Mouse (Mus musculus): Measurements from ENCODE around the gene Lhfp. TPM values are rescaled to one million over a fixed set of nuclear protein-coding genes. Genes with fewer than 3 reads are reported as not detected.

The Lhfp gene
- 10 to 100 TPM; 51.4 to 53.5 TPM for total RNA-seq (2021)
- 79.4 and 143 TPM in 2 replicates for polyA plus RNA-seq (2012; rRNA removed)
- long read RNA-seq, transcript Lhfp-201 (4 exons, 2,108 nt): major isoform, 109 of 117 reads
- long read RNA-seq, partial matches to known transcripts: 7 of 117 reads
- long read RNA-seq, other reads (novel, unspliced or antisense): 1 of 117 reads

GRCm38 (mm10) chr3:53041411-53042239 lies at the start of gene Lhfp:
TSS of gene Lhfp (plus strand) at chr3:53041528.
- WGBS: under 1% methylated on average over 58 of the region's 58 CpGs
- Histone ChIP-seq H3K27ac (peak within 1 kb of the TSS; percentile 91), H3K79me2 (replicated peaks; ENCODE audit: control insufficient read depth, insufficient read depth, low read length) (peaks cover 3% of the 10 kb centered on the region; the same call in 1 of the 2 replicates), H3K9ac (ENCODE audit: low read depth, low read length) (peak within 1 kb of the TSS; percentile 82), H3K36me3 (ENCODE audit: control insufficient read depth, insufficient read depth, low read length) (peaks cover 5% of the 10 kb centered on the region), H3K4me3 (peak within 1 kb of the TSS; percentile 81), H3K27me3 (ENCODE audit: control insufficient read depth, insufficient read depth, low read length) (no peaks in the 10 kb centered on the region), H3K4me1 (ENCODE audit: control insufficient read depth, insufficient read depth, low read length) (peaks cover 8% of the 10 kb centered on the region; the same call in 1 of the 2 replicates)
- peak; percentile 56 for TF ChIP-seq CTCF (IDR thresholded peaks at IDR 0.05)
- 0 out of 2 replicates have a peak, but pooled peaks have one; percentile 13 for TF ChIP-seq EP300 (IDR thresholded peaks at IDR 0.05; ENCODE audit: insufficient read depth, low read depth, low read length)
- TF ChIP-seq POLR2A (IDR thresholded peaks at IDR 0.05; ENCODE audit: insufficient read depth, low read depth, low read length): peak; percentile 68
- intact Hi-C loops (cut with DNase I): loop anchor here (5.0 kb wide), 2 partner anchors 46 to 126 kb away; no protein-coding TSS in a partner anchor
- peak; percentile 87 for DNase-seq

GRCm38 (mm10) chr3:52993296-52993695 lies 48.0 kb upstream of the Lhfp start:
- WGBS: 90% methylated on average over 10 of the region's 10 CpGs
- Histone ChIP-seq H3K4me1 (ENCODE audit: control insufficient read depth, insufficient read depth, low read length) (no peaks in the 10 kb centered on the region), H3K27me3 (ENCODE audit: control insufficient read depth, insufficient read depth, low read length) (no peaks in the 10 kb centered on the region), H3K79me2 (replicated peaks; ENCODE audit: control insufficient read depth, insufficient read depth, low read length) (no peaks in the 10 kb centered on the region), H3K4me3 (no peak overlapping the region), H3K36me3 (ENCODE audit: control insufficient read depth, insufficient read depth, low read length) (no peaks in the 10 kb centered on the region; the same call in 1 of the 2 replicates), H3K9ac (ENCODE audit: low read depth, low read length) (no peak overlapping the region), H3K27ac (no peak overlapping the region)
- intact Hi-C loops (cut with DNase I): no loop called here
- no peak for TF ChIP-seq CTCF (IDR thresholded peaks at IDR 0.05)
- TF ChIP-seq POLR2A (IDR thresholded peaks at IDR 0.05; ENCODE audit: insufficient read depth, low read depth, low read length): no peak
- TF ChIP-seq EP300 (IDR thresholded peaks at IDR 0.05; ENCODE audit: insufficient read depth, low read depth, low read length): no peak
- DNase-seq: no peak

- no peaks in the 10 kb centered on the region; the same call in 1 of the 2 replicates for H3K36me3 ChIP-seq (ENCODE audit: control insufficient read depth, insufficient read depth, low read length)
- no peak overlapping the region for H3K27ac ChIP-seq
- no peak for DNase-seq
- H3K27me3 ChIP-seq (ENCODE audit: control insufficient read depth, insufficient read depth, low read length): no peaks in the 10 kb centered on the region
- WGBS: 69% methylated on average over 5 of the region's 5 CpGs
- no peak overlapping the region for H3K9ac ChIP-seq (ENCODE audit: low read depth, low read length)
- no peak overlapping the region for H3K4me3 ChIP-seq
- no peaks in the 10 kb centered on the region for H3K4me1 ChIP-seq (ENCODE audit: control insufficient read depth, insufficient read depth, low read length)
- H3K79me2 ChIP-seq (replicated peaks; ENCODE audit: control insufficient read depth, insufficient read depth, low read length): no peaks in the 10 kb centered on the region
- intact Hi-C loops (cut with DNase I): no loop called here
- TF ChIP-seq POLR2A (IDR thresholded peaks at IDR 0.05; ENCODE audit: insufficient read depth, low read depth, low read length) (no peak), CTCF (IDR thresholded peaks at IDR 0.05) (peak; percentile 54), EP300 (IDR thresholded peaks at IDR 0.05; ENCODE audit: insufficient read depth, low read depth, low read length) (no peak)
These were observed 46.7 kb upstream of the Lhfp start for GRCm38 (mm10) chr3:52994666-52995065.

GRCm38 (mm10) chr3:52996635-52997034 lies 44.7 kb upstream of the Lhfp start:
- WGBS: 93% methylated on average over 5 of the region's 5 CpGs
- H3K36me3 ChIP-seq (ENCODE audit: control insufficient read depth, insufficient read depth, low read length): no peaks in the 10 kb centered on the region; the same call in 1 of the 2 replicates
- intact Hi-C loops (cut with DNase I): no loop called here

GRCm38 (mm10) chr3:52997381-52997780 lies 43.9 kb upstream of the Lhfp start:
- Histone ChIP-seq H3K9ac (ENCODE audit: low read depth, low read length) (no peak overlapping the region), H3K4me3 (no peak overlapping the region), H3K4me1 (ENCODE audit: control insufficient read depth, insufficient read depth, low read length) (no peaks in the 10 kb centered on the region), H3K27ac (no peak overlapping the region), H3K27me3 (ENCODE audit: control insufficient read depth, insufficient read depth, low read length) (no peaks in the 10 kb centered on the region), H3K36me3 (ENCODE audit: control insufficient read depth, insufficient read depth, low read length) (no peaks in the 10 kb centered on the region; the same call in 1 of the 2 replicates), H3K79me2 (replicated peaks; ENCODE audit: control insufficient read depth, insufficient read depth, low read length) (no peaks in the 10 kb centered on the region)
- no peak for DNase-seq
- 70% methylated on average over 1 of the region's 1 CpGs for WGBS
- TF ChIP-seq POLR2A (IDR thresholded peaks at IDR 0.05; ENCODE audit: insufficient read depth, low read depth, low read length): no peak
- no peak for TF ChIP-seq CTCF (IDR thresholded peaks at IDR 0.05)
- no peak for TF ChIP-seq EP300 (IDR thresholded peaks at IDR 0.05; ENCODE audit: insufficient read depth, low read depth, low read length)
- intact Hi-C loops (cut with DNase I): no loop called here

More at GRCm38 (mm10) chr3:52996635-52997034, 44.7 kb upstream of the Lhfp start:
- H3K9ac ChIP-seq (ENCODE audit: low read depth, low read length): no peak overlapping the region
- no peak overlapping the region for H3K4me3 ChIP-seq
- TF ChIP-seq POLR2A (IDR thresholded peaks at IDR 0.05; ENCODE audit: insufficient read depth, low read depth, low read length): no peak
- TF ChIP-seq CTCF (IDR thresholded peaks at IDR 0.05): no peak
- no peak for TF ChIP-seq EP300 (IDR thresholded peaks at IDR 0.05; ENCODE audit: insufficient read depth, low read depth, low read length)
- no peaks in the 10 kb centered on the region for H3K4me1 ChIP-seq (ENCODE audit: control insufficient read depth, insufficient read depth, low read length)
- no peak for DNase-seq
- H3K27me3 ChIP-seq (ENCODE audit: control insufficient read depth, insufficient read depth, low read length): no peaks in the 10 kb centered on the region
- no peak overlapping the region for H3K27ac ChIP-seq
- H3K79me2 ChIP-seq (replicated peaks; ENCODE audit: control insufficient read depth, insufficient read depth, low read length): no peaks in the 10 kb centered on the region
